ENCODE assay signal across 29 mouse cellular contexts in the genomic region with DNA sequence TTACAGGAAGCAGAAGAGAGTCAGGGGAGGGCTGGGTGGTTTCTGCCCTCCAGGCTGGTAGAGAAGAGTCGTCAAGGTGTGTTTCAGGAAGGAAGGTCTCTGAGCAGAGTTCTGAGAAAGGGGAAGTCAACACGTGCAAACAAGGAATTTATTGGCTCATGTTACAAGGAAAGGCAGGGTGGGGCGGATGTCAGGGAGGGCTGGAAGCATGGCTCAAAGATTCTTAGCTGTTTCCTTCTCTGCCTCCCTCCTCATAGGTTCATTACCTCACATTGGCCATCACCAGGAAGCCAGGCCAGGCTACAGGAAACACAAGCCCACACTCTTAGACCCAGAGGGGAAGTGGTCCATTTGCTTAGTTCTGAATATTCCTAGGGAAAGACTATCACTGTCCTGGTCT. TPM values are rescaled to one million over a fixed set of nuclear protein-coding genes. Genes with fewer than 3 reads are reported as not detected.
A peak's percentile ranks its signal among the peaks of the same experiment; 100 is the strongest.
DNase-seq lines count a peak whose midpoint lies in the region; ATAC-seq and TF ChIP-seq lines count a peak whose summit lies in the region.
"Had no signal": no experiment of that assay in that cellular context is flagged by ENCODE, and none has a peak within 500 bp of the region (broad histone marks: within the 10 kb centered on the region; RNA-seq: fewer than 3 reads in every experiment).

No protein-coding gene starts in this region.

- DNase-seq in G1E (ENCODE audit: low spot score): peak; percentile 24
- DNase-seq in large intestine, adult 2 months (ENCODE audit: low read depth, low spot score): peak; percentile 64
- peak; percentile 22 for DNase-seq in splenic B cell, adult 2 months (ENCODE audit: low read depth, low spot score)
- DNase-seq in kidney, postnatal 14 days: no peak
- DNase-seq in layer of hippocampus, adult 11-12 months (ENCODE audit: low spot score): no peak
- DNase-seq in kidney, adult 2 months: no peak
- DNase-seq: adrenal gland, adult 8-10 months; adrenal gland, postnatal 36 days; B cell, adult 2 months; cerebellum, adult 2 months; cerebellum, postnatal 10 days; embryo, embryonic 11 days; gastrocnemius, postnatal 36 days; heart, adult 18-20 months; heart, postnatal 10 days; heart, postnatal 4 days had no signal

- H3K4me3 ChIP-seq in G1E (ENCODE audit: low read depth, low read length): no peak overlapping the region; the same call in 1 of the 2 replicates
- H3K4me3 ChIP-seq in kidney, adult 2 months (ENCODE audit: insufficient read depth, low read depth, low read length): no peak overlapping the region
- H3K4me3 ChIP-seq: embryonic facial prominence, embryonic 15.5 days; erythroblast, embryonic 14.5 days; forebrain, embryonic 10.5 days; forebrain, embryonic 15.5 days; heart, embryonic 10.5 days; hindbrain, embryonic 12.5 days had no signal

- no peaks in the 10 kb centered on the region for H3K9me3 ChIP-seq in G1E (replicated peaks)
- H3K9me3 ChIP-seq: embryonic facial prominence, embryonic 15.5 days; forebrain, embryonic 10.5 days; forebrain, embryonic 15.5 days; heart, embryonic 10.5 days; hindbrain, embryonic 12.5 days had no signal

- no peak overlapping the region for H3K27ac ChIP-seq in kidney, adult 2 months (ENCODE audit: insufficient read depth, low read depth, low read length)
- H3K27ac ChIP-seq: embryonic facial prominence, embryonic 15.5 days; forebrain, embryonic 10.5 days; forebrain, embryonic 15.5 days; heart, embryonic 10.5 days; hindbrain, embryonic 12.5 days; hindbrain, postnatal 0 days had no signal

- H3K4me1 ChIP-seq in G1E (ENCODE audit: insufficient read depth, low read depth, low read length): peaks cover 23% of the 10 kb centered on the region
- peaks cover 20% of the 10 kb centered on the region for H3K4me1 ChIP-seq in kidney, adult 2 months (ENCODE audit: control insufficient read depth, insufficient read depth, low read length)
- H3K4me1 ChIP-seq: embryonic facial prominence, embryonic 15.5 days; forebrain, embryonic 10.5 days; forebrain, embryonic 15.5 days; heart, embryonic 10.5 days; hindbrain, embryonic 12.5 days had no signal

- TF ChIP-seq POLR2A in kidney, adult 2 months (IDR thresholded peaks at IDR 0.05; ENCODE audit: low read depth, low read length): no peak

- TF ChIP-seq CTCF in G1E (IDR thresholded peaks at IDR 0.05; ENCODE audit: low read depth, low read length): no peak
- TF ChIP-seq CTCF in kidney, adult 2 months (conservative IDR thresholded peaks at IDR 0.05; ENCODE audit: insufficient read depth, insufficient read length, low read depth, low read length): no peak

- ATAC-seq in G1E (ENCODE audit: extremely low read depth, insufficient number of reproducible peaks, low FRiP score, poor library complexity, severe bottlenecking): no peak
- ATAC-seq in granulocyte monocyte progenitor cell, adult 5-6 weeks (replicated peaks; ENCODE audit: poor library complexity, severe bottlenecking): peak; percentile 82
- no peak for ATAC-seq in inflammation-experienced regulatory T-cells, adult 6 months
- ATAC-seq: CD4-positive, CD25-positive, alpha-beta regulatory T cell, adult 4 months; forebrain, embryonic 15.5 days; hindbrain, postnatal 0 days had no signal

- WGBS in large intestine, adult 2 months: 12% methylated on average over 3 of the region's 3 CpGs
- WGBS in kidney, adult 2 months: 19% methylated on average over 3 of the region's 3 CpGs

- peaks cover 37% of the 10 kb centered on the region for H3K27me3 ChIP-seq in G1E (ENCODE audit: insufficient read depth, low read length)
- no peaks in the 10 kb centered on the region for H3K27me3 ChIP-seq in splenic B cell, adult 2 months (ENCODE audit: control insufficient read depth, insufficient read depth, low read length, poor library complexity, severe bottlenecking)
- no peaks in the 10 kb centered on the region for H3K27me3 ChIP-seq in kidney, adult 2 months (replicated peaks; ENCODE audit: control insufficient read depth, insufficient read depth, low read length)
- H3K27me3 ChIP-seq: embryonic facial prominence, embryonic 15.5 days; forebrain, embryonic 15.5 days; hindbrain, embryonic 12.5 days had no signal

- H3K36me3 ChIP-seq in G1E (replicated peaks): no peaks in the 10 kb centered on the region
- H3K36me3 ChIP-seq in splenic B cell, adult 2 months (ENCODE audit: control insufficient read depth, insufficient read depth, low read length, poor library complexity, severe bottlenecking): no peaks in the 10 kb centered on the region
- H3K36me3 ChIP-seq in kidney, adult 2 months (ENCODE audit: control insufficient read depth, insufficient read depth, low read length): no peaks in the 10 kb centered on the region
- H3K36me3 ChIP-seq: embryonic facial prominence, embryonic 15.5 days; forebrain, embryonic 10.5 days; forebrain, embryonic 15.5 days; heart, embryonic 10.5 days; hindbrain, embryonic 12.5 days had no signal

RNA-seq across cellular contexts. Expression of gene Slc51b, which starts 1.6 kb away (rescaled TPM):
- total RNA-seq in G1E (2014; fragmentation: Nextera tagmentation) (not detected in 2 replicates), G1E (2017) (not detected in 2 replicates)
- polyA plus RNA-seq in G1E (2012): not detected in 2 replicates
- not detected in 2 replicates for total RNA-seq in granulocyte monocyte progenitor cell, adult 5-6 weeks (2014; fragmentation: Nextera tagmentation)
- not detected in 2 replicates for total RNA-seq in granulocyte monocyte progenitor cell, adult 5-6 weeks (2017)
- polyA plus RNA-seq in large intestine, adult 2 months (2012; rRNA removed): 67.2 and 87.4 TPM in 2 replicates
- 13.0 and 15.0 TPM in 2 replicates for polyA plus RNA-seq in kidney, adult 2 months (2012; rRNA removed)
- polyA plus RNA-seq in inflammation-experienced regulatory T-cells, adult 6 months (2017; shearing (Covaris generic)): not detected
- total RNA-seq: adrenal gland, adult 8-10 months; adrenal gland, postnatal 36 days; gastrocnemius, adult 8-10 months; gastrocnemius, postnatal 36 days; heart, adult 18-20 months; heart, postnatal 10 days; heart, postnatal 4 days; hindbrain, postnatal 0 days had no signal
- polyA plus RNA-seq: CD4-positive, CD25-positive, alpha-beta regulatory T cell, adult 4 months; cerebellum, adult 2 months; embryonic facial prominence, embryonic 11.5 days; embryonic facial prominence, embryonic 15.5 days; erythroblast, embryonic 14.5 days; forebrain, embryonic 10.5 days; forebrain, embryonic 15.5 days; heart, embryonic 10.5 days; heart, embryonic 14.5 days; hindbrain, embryonic 12.5 days; hindbrain, postnatal 0 days had no signal

RNA-seq across cellular contexts. Expression of gene Mtfmt, which starts 11.2 kb away (rescaled TPM):
- 26.2 and 27.9 TPM in 2 replicates for total RNA-seq in G1E (2014; fragmentation: Nextera tagmentation)
- 15.3 and 16.0 TPM in 2 replicates for total RNA-seq in G1E (2017)
- 8.3 and 9.0 TPM in 2 replicates for polyA plus RNA-seq in G1E (2012)
- 17.9 and 35.8 TPM in 2 replicates for total RNA-seq in granulocyte monocyte progenitor cell, adult 5-6 weeks (2014; fragmentation: Nextera tagmentation)
- total RNA-seq in granulocyte monocyte progenitor cell, adult 5-6 weeks (2017): 23.5 and 24.2 TPM in 2 replicates
- polyA plus RNA-seq in large intestine, adult 2 months (2012; rRNA removed): 13.6 and 17.6 TPM in 2 replicates
- 11.3 and 11.5 TPM in 2 replicates for polyA plus RNA-seq in kidney, adult 2 months (2012; rRNA removed)
- polyA plus RNA-seq in inflammation-experienced regulatory T-cells, adult 6 months (2017; shearing (Covaris generic)): 10 to 100 TPM; 20.3 to 25.1 (median 21.8) TPM

RNA-seq across cellular contexts. Expression of gene Rasl12, which starts 26.1 kb away (rescaled TPM):
- total RNA-seq in G1E (2014; fragmentation: Nextera tagmentation): not detected in 2 replicates
- 0.16 and 0.23 TPM in 2 replicates for total RNA-seq in G1E (2017)
- not detected in 2 replicates for polyA plus RNA-seq in G1E (2012)
- 0.21 TPM in 1 of 2 replicates, not detected in the other for total RNA-seq in granulocyte monocyte progenitor cell, adult 5-6 weeks (2014; fragmentation: Nextera tagmentation)
- not detected in 2 replicates for total RNA-seq in granulocyte monocyte progenitor cell, adult 5-6 weeks (2017)
- polyA plus RNA-seq in large intestine, adult 2 months (2012; rRNA removed): 1.8 and 2.1 TPM in 2 replicates
- polyA plus RNA-seq in kidney, adult 2 months (2012; rRNA removed): 9.5 and 11.3 TPM in 2 replicates
- polyA plus RNA-seq in inflammation-experienced regulatory T-cells, adult 6 months (2017; shearing (Covaris generic)): under 1 TPM in 2 of 3 experiments, not detected in 1; 0.23 to 0.89 TPM
- polyA plus RNA-seq: CD4-positive, CD25-positive, alpha-beta regulatory T cell, adult 4 months had no signal

RNA-seq across cellular contexts. Expression of gene Kbtbd13, which starts 32.9 kb away (rescaled TPM):
- not detected in 2 replicates for total RNA-seq in G1E (2014; fragmentation: Nextera tagmentation)
- not detected in 2 replicates for total RNA-seq in G1E (2017)
- not detected in 2 replicates for polyA plus RNA-seq in G1E (2012)
- total RNA-seq in granulocyte monocyte progenitor cell, adult 5-6 weeks (2014; fragmentation: Nextera tagmentation): 0.85 TPM in 1 of 2 replicates, not detected in the other
- total RNA-seq in granulocyte monocyte progenitor cell, adult 5-6 weeks (2017): 0.31 and 0.52 TPM in 2 replicates
- 0.91 and 1.2 TPM in 2 replicates for polyA plus RNA-seq in large intestine, adult 2 months (2012; rRNA removed)
- 0.68 and 0.75 TPM in 2 replicates for polyA plus RNA-seq in kidney, adult 2 months (2012; rRNA removed)
- polyA plus RNA-seq in inflammation-experienced regulatory T-cells, adult 6 months (2017; shearing (Covaris generic)): not detected
- polyA plus RNA-seq: CD4-positive, CD25-positive, alpha-beta regulatory T cell, adult 4 months; erythroblast, embryonic 14.5 days had no signal

RNA-seq across cellular contexts. Expression of gene Spg21, which starts 36.4 kb away (rescaled TPM):
- total RNA-seq in G1E (2014; fragmentation: Nextera tagmentation): 26.4 and 40.2 TPM in 2 replicates
- total RNA-seq in G1E (2017): 71.6 TPM in 2 replicates
- polyA plus RNA-seq in G1E (2012): 19.7 and 24.0 TPM in 2 replicates
- 81.6 and 82.9 TPM in 2 replicates for total RNA-seq in granulocyte monocyte progenitor cell, adult 5-6 weeks (2014; fragmentation: Nextera tagmentation)
- total RNA-seq in granulocyte monocyte progenitor cell, adult 5-6 weeks (2017): 70.2 and 82.2 TPM in 2 replicates
- polyA plus RNA-seq in large intestine, adult 2 months (2012; rRNA removed): 13.5 and 15.4 TPM in 2 replicates
- polyA plus RNA-seq in kidney, adult 2 months (2012; rRNA removed): 32.3 and 34.3 TPM in 2 replicates
- 10 to 100 TPM; 37.2 to 83.3 (median 81.4) TPM for polyA plus RNA-seq in inflammation-experienced regulatory T-cells, adult 6 months (2017; shearing (Covaris generic))

Comparison
In these comparisons a context has a peak if more than half of its experiments do, and no peak if none do; other contexts are left out.
1. DNase-seq: peak in G1E (single experiment), large intestine, adult 2 months (single experiment) and splenic B cell, adult 2 months (single experiment); none in kidney, postnatal 14 days (single experiment), layer of hippocampus, adult 11-12 months (single experiment) and kidney, adult 2 months (single experiment).
2. RNA of gene Slc51b, which starts 1.6 kb away (polyA plus RNA-seq): 67.2 to 87.4 TPM in large intestine, adult 2 months and 13.0 to 15.0 TPM in kidney, adult 2 months; not detected in G1E and not detected in inflammation-experienced regulatory T-cells, adult 6 months; every median in the first group is over 10 times any median in the second.